Mouse (Mus musculus) skeletal muscle tissue, adult 2 months (tissue): ENCODE data around the gene Uhrf2.

Experiments
- DNase-seq: peaks from one replicate; pipeline ENCODE4 v3.0.0-alpha.2; 2012; ENCODE audit warnings: low read depth, low spot score

Gene Uhrf2

DNA sequence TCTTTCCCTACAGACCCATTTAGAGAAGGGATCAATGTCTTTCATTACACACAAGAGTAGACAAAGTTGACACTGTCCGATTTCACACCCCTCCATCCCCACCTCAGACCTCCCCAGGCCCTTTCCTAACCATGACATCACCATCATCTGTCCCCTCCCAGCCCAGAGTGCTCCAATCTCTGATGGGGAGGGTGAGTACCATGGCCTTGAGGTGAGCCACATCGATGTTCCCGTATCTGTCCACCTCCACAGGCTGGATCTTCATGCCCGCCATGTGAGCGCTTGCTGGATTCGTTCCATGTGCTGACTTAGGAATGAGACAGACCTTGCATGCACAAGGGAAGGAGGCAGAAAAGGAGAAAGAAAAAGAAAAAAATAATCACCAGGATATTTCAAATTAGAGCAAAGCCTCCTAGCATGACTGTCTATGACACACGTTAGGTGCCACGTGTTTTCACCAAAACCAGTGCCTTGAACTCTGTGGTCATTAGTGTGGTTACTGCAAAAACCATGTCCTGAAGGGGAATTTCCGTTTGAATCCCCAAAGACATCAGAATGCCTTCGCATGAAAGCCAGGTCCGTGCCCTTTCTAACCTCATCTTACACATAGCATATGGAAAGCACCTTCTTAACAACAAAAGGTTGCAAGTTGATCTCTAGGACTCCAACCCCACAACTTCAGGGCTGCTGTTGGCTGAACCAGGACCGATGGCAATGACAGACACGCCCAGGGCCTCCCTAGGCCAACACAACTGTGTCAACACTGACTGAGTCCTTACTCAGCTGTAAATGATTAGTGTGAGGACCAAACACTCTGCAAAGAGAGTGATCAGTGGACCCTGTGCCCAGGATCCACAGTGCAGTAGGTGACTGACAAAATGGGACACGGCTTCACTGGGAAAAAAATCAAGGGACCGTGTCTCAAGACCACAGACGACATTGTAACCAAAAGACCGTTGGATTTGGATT, 88.3 kb downstream of the Uhrf2 start:
- DNase-seq = no peak

DNA sequence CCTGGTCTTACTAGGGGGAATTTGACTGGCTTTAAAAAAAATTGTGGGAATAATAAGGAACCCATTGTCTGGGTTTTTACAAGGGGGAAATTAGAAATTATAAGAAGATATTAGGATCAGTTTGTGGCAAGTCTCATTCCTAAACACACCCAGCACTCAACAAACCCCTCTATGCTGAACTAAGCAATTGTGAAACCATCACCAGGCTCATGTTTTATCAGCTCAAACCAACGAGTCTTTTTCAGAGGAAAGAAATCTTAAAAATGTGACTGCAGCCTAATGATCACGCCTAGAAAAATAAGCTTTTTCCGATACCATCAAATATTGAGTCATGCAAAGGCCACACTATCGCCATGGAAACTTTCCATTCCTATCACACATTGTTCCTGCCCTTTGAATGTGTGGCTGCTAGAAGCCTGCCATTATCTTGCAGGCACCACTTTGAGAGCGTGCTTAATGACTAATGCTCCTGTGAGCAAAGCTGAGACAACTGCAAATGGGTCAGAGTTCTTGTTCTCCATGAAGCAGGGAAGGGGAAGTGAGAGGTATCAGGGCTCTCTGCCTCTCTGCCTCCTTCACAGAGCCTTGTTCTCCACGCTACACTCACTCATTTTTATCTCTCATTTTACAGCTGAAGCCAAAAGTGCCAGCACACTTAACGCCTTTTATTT, 94.8 kb downstream of the Uhrf2 start:
- no peak for DNase-seq

DNA sequence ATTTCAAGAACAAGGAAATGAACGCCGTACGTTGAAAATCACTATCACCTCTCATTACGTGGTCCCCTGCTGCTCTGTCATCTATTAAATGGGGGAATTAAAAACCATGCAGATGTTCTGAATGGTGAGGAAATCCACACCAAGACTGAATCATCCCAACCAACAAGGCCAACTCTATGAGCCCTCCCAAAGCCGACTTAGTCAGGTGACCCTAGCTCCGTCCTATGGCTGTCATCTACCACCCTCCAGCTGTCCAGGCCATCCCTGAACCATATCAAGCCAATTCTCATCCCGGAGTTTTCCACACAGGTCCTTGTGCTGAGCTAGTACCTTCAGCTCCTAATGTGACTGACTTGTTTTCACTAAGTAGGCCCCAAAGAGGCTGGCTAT, 95.4 kb downstream of the Uhrf2 start:
- no peak for DNase-seq

DNA sequence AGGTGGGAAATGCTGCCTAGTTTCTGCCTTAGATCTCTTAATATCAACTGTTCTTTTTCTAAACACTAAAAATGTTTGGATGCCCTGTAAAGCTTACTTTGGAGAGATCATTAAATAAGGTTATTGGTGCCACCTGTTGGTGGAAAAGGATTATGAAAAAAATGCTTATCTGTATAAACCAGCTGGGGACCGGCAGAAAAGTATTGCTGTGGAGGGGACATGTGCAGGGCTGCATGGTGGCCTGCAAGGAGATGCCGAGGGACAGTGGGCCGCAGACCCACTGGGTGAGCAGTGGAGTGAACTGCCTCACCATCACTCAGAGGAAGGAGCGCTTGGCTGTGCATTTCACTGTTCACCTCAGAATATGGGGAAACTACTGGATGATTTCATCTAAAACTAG, 97.9 kb downstream of the Uhrf2 start:
- DNase-seq = no peak

DNA sequence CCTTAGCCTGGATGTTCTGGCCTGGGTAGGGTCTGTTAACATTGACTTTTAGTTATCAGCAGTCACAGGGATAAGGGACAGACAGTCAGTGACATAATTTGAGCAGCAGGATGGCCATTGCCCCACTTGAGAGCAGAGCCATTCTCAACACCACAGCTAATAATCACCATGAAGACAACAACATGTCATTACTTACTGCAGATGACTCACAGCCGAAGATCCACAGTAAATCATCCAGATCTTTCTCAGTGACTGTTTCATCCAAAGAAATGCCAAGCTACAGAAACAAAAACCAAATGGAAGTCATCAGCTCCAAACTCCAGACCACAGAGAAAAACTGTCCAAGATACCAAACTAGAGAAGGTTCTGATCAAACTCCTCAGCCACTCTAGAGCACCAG, 106.0 kb downstream of the Uhrf2 start:
- no peak for DNase-seq
